Mouse (Mus musculus): ENCODE measurements at regions not wholly inside any gene's neighbourhood (a gene's known extent, or its start where the extent isn't known, plus 50 kb on each side); places are given as distances from the start of the nearest gene placed in this dataset.

DNA sequence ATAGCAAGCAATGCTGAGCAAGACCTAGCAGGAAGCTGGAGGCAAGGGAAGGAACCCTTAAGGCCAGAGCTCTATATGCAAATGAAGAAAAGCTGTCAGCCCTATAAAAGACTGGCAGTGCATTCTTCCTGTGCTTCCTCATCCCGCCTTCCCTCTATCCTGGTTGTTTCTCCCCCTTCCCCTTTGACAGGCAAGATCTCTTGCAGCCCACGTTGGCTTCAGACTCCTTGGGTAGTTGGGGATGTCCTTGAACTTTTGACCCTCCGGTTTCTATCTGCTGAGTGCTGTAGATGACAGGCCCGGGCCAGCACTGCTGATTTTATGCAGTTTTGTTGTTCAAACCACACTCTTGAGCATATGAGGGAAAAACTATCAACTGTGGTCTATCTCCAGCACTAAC is 68.1 kb downstream of the Phlda1 start:
- DNase-seq (ENCODE audit: low spot score) (no peak), ATAC-seq (ENCODE audit: insufficient read depth, low read depth) (no peak)
- Histone ChIP-seq H3K4me3 (ENCODE audit: low read depth, low read length) (no peak overlapping the region), H3K27ac (ENCODE audit: low read depth) (no peak overlapping the region), H3K27me3 (ENCODE audit: control insufficient read depth, insufficient read depth, low read length) (no peaks in the 10 kb centered on the region), H3K36me3 (replicated peaks; ENCODE audit: control insufficient read depth, insufficient read depth, low read length) (no peaks in the 10 kb centered on the region), H3K4me2 (ENCODE audit: low read depth, low read length) (no peak overlapping the region), H3K9ac (replicated peaks; ENCODE audit: low read depth, low read length) (no peak overlapping the region), H3K9me3 (replicated peaks; ENCODE audit: control insufficient read depth, low read length) (no peaks in the 10 kb centered on the region), H3K4me1 (ENCODE audit: control insufficient read depth, insufficient read depth) (peaks cover 28% of the 10 kb centered on the region)
- TF ChIP-seq CTCF (IDR thresholded peaks at IDR 0.05; ENCODE audit: low read depth), result no peak
- no peak for TF ChIP-seq EP300 (IDR thresholded peaks at IDR 0.05; ENCODE audit: low read depth)
- 42% methylated on average over 4 of the region's 4 CpGs for WGBS

- Histone ChIP-seq H3K36me3 (replicated peaks; ENCODE audit: control insufficient read depth, insufficient read depth, low read length) (no peaks in the 10 kb centered on the region), H3K4me3 (ENCODE audit: low read depth, low read length) (no peak overlapping the region), H3K4me1 (ENCODE audit: control insufficient read depth, insufficient read depth) (peaks cover 33% of the 10 kb centered on the region), H3K9ac (replicated peaks; ENCODE audit: low read depth, low read length) (no peak overlapping the region), H3K27ac (ENCODE audit: low read depth) (no peak overlapping the region), H3K4me2 (ENCODE audit: low read depth, low read length) (no peak overlapping the region), H3K27me3 (ENCODE audit: control insufficient read depth, insufficient read depth, low read length) (no peaks in the 10 kb centered on the region), H3K9me3 (replicated peaks; ENCODE audit: control insufficient read depth, low read length) (no peaks in the 10 kb centered on the region)
- TF ChIP-seq EP300 (IDR thresholded peaks at IDR 0.05; ENCODE audit: low read depth), result no peak
- TF ChIP-seq CTCF (IDR thresholded peaks at IDR 0.05; ENCODE audit: low read depth), result no peak
- WGBS, result 81% methylated on average over 8 of the region's 8 CpGs
- ATAC-seq (ENCODE audit: insufficient read depth, low read depth) (no peak), DNase-seq (ENCODE audit: low spot score) (no peak)
These were observed 68.7 kb downstream of the Phlda1 start for GRCm38 (mm10) chr10:111574812-111575211.

GRCm38 (mm10) chr10:111575256-111575655 is 69.2 kb downstream of the Phlda1 start:
- 62% methylated on average over 5 of the region's 5 CpGs for WGBS
- Histone ChIP-seq H3K36me3 (replicated peaks; ENCODE audit: control insufficient read depth, insufficient read depth, low read length) (no peaks in the 10 kb centered on the region), H3K27ac (ENCODE audit: low read depth) (peak overlapping the region; percentile 77), H3K9ac (replicated peaks; ENCODE audit: low read depth, low read length) (no peak overlapping the region), H3K4me3 (ENCODE audit: low read depth, low read length) (no peak overlapping the region), H3K9me3 (replicated peaks; ENCODE audit: control insufficient read depth, low read length) (no peaks in the 10 kb centered on the region), H3K4me2 (ENCODE audit: low read depth, low read length) (no peak overlapping the region), H3K4me1 (ENCODE audit: control insufficient read depth, insufficient read depth) (peaks cover 37% of the 10 kb centered on the region), H3K27me3 (ENCODE audit: control insufficient read depth, insufficient read depth, low read length) (no peaks in the 10 kb centered on the region)
- no peak for ATAC-seq (ENCODE audit: insufficient read depth, low read depth)
- TF ChIP-seq CTCF (IDR thresholded peaks at IDR 0.05; ENCODE audit: low read depth) (no peak), EP300 (IDR thresholded peaks at IDR 0.05; ENCODE audit: low read depth) (no peak)
- no peak for DNase-seq (ENCODE audit: low spot score)

- WGBS, result 2% methylated on average over 5 of the region's 5 CpGs
These were observed 69.8 kb downstream of the Phlda1 start for GRCm38 (mm10) chr10:111575926-111576325.

GRCm38 (mm10) chr10:111576395-111577069 is 70.4 kb downstream of the Phlda1 start:
- TF ChIP-seq EP300 (IDR thresholded peaks at IDR 0.05; ENCODE audit: low read depth) (no peak), CTCF (IDR thresholded peaks at IDR 0.05; ENCODE audit: low read depth) (no peak)
- Histone ChIP-seq H3K9ac (replicated peaks; ENCODE audit: low read depth, low read length) (no peak overlapping the region; the same call in 1 of the 2 replicates), H3K9me3 (replicated peaks; ENCODE audit: control insufficient read depth, low read length) (no peaks in the 10 kb centered on the region), H3K4me1 (ENCODE audit: control insufficient read depth, insufficient read depth) (peaks cover 50% of the 10 kb centered on the region), H3K27ac (ENCODE audit: low read depth) (peak overlapping the region; percentile 77), H3K4me3 (ENCODE audit: low read depth, low read length) (no peak overlapping the region), H3K27me3 (ENCODE audit: control insufficient read depth, insufficient read depth, low read length) (no peaks in the 10 kb centered on the region), H3K4me2 (ENCODE audit: low read depth, low read length) (peak overlapping the region; percentile 43), H3K36me3 (replicated peaks; ENCODE audit: control insufficient read depth, insufficient read depth, low read length) (no peaks in the 10 kb centered on the region)
- ATAC-seq (ENCODE audit: insufficient read depth, low read depth) (peak; percentile 77), DNase-seq (ENCODE audit: low spot score) (peak; percentile 75)
- WGBS, result 22% methylated on average over 10 of the region's 10 CpGs

More at GRCm38 (mm10) chr10:111575926-111576325, 69.8 kb downstream of the Phlda1 start:
- Histone ChIP-seq H3K9ac (replicated peaks; ENCODE audit: low read depth, low read length) (no peak overlapping the region; the same call in 1 of the 2 replicates), H3K27ac (ENCODE audit: low read depth) (peak overlapping the region; percentile 77), H3K4me2 (ENCODE audit: low read depth, low read length) (peak overlapping the region; percentile 43), H3K36me3 (replicated peaks; ENCODE audit: control insufficient read depth, insufficient read depth, low read length) (no peaks in the 10 kb centered on the region), H3K27me3 (ENCODE audit: control insufficient read depth, insufficient read depth, low read length) (no peaks in the 10 kb centered on the region), H3K4me3 (ENCODE audit: low read depth, low read length) (no peak overlapping the region), H3K4me1 (ENCODE audit: control insufficient read depth, insufficient read depth) (peaks cover 44% of the 10 kb centered on the region), H3K9me3 (replicated peaks; ENCODE audit: control insufficient read depth, low read length) (no peaks in the 10 kb centered on the region)
- ATAC-seq (ENCODE audit: insufficient read depth, low read depth) (peak; percentile 82), DNase-seq (ENCODE audit: low spot score) (peak; percentile 86)
- TF ChIP-seq EP300 (IDR thresholded peaks at IDR 0.05; ENCODE audit: low read depth) (no peak), CTCF (IDR thresholded peaks at IDR 0.05; ENCODE audit: low read depth) (no peak)

- no peak for TF ChIP-seq CTCF (IDR thresholded peaks at IDR 0.05; ENCODE audit: low read depth)
- no peak for TF ChIP-seq EP300 (IDR thresholded peaks at IDR 0.05; ENCODE audit: low read depth)
- H3K4me1 ChIP-seq (ENCODE audit: control insufficient read depth, insufficient read depth), result peaks cover 63% of the 10 kb centered on the region
- 46% methylated on average over 5 of the region's 5 CpGs for WGBS
These were observed 72.5 kb downstream of the Phlda1 start for GRCm38 (mm10) chr10:111578536-111578935.

More at GRCm38 (mm10) chr10:111578536-111578935, 72.5 kb downstream of the Phlda1 start:
- no peaks in the 10 kb centered on the region for H3K9me3 ChIP-seq (replicated peaks; ENCODE audit: control insufficient read depth, low read length)
- no peak overlapping the region for H3K4me2 ChIP-seq (ENCODE audit: low read depth, low read length)
- no peak overlapping the region for H3K27ac ChIP-seq (ENCODE audit: low read depth)
- no peaks in the 10 kb centered on the region for H3K27me3 ChIP-seq (ENCODE audit: control insufficient read depth, insufficient read depth, low read length)
- DNase-seq (ENCODE audit: low spot score), result no peak
- no peak overlapping the region for H3K9ac ChIP-seq (replicated peaks; ENCODE audit: low read depth, low read length)
- ATAC-seq (ENCODE audit: insufficient read depth, low read depth), result no peak
- H3K36me3 ChIP-seq (replicated peaks; ENCODE audit: control insufficient read depth, insufficient read depth, low read length), result no peaks in the 10 kb centered on the region
- no peak overlapping the region for H3K4me3 ChIP-seq (ENCODE audit: low read depth, low read length)

Data from heart, postnatal 0 days (tissue).